Comparison of ENCODE assay signal across 8 mouse cellular contexts in the genomic region with DNA sequence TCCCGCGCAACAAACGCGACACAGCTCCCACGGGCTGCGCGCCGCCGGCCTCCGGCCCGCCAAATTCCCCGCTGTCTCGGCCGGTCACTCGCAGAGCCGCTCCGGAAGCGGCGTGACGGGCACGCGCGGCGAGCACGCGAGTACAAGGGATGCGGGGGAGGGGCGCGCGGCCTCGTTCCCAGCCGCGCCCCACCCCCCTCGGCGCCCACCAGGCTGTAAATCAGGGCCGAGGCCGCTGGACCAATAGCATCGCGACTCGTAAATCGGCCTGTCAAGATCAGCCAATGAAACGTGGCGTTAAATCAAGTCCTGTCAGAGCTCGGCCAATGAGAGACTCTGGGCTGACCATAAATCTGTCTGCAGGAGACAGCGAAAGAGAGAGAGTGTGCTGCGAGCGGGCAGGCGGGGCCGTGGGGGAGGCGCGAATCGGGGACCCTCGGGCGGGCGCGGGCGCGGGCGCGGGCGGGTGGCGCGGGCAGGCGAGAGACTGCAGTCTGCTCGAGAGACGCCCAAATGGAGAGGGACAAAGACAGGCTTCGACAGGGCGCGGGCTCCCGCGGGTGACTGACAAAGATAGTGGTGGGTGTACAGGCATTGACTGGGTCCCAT. TPM values are rescaled to one million over a fixed set of nuclear protein-coding genes. Genes with fewer than 3 reads are reported as not detected.
DNase-seq lines count a peak whose midpoint lies in the region; ATAC-seq and TF ChIP-seq lines count a peak whose summit lies in the region.

No protein-coding gene starts in this region.

- WGBS in embryonic facial prominence, embryonic 14.5 days, result 1% methylated on average over 57 of the region's 71 CpGs
- WGBS in heart, adult 2 months, result under 1% methylated on average over 71 of the region's 71 CpGs
- 0% methylated on average over 56 of the region's 71 CpGs for WGBS in limb, embryonic 13.5 days
- under 1% methylated on average over 56 of the region's 71 CpGs for WGBS in midbrain, embryonic 16.5 days

- no peak for TF ChIP-seq CTCF in heart, adult 2 months (IDR thresholded peaks at IDR 0.05)

- H3K4me1 ChIP-seq in embryonic facial prominence, embryonic 14.5 days (ENCODE audit: control insufficient read depth, insufficient read depth, low read length), result peaks cover 52% of the 10 kb centered on the region
- H3K4me1 ChIP-seq in heart, adult 2 months (ENCODE audit: control insufficient read depth, insufficient read depth, low read length), result peaks cover 5% of the 10 kb centered on the region; the same call in 1 of the 2 replicates
- peaks cover 72% of the 10 kb centered on the region for H3K4me1 ChIP-seq in limb, embryonic 13.5 days
- peaks cover 57% of the 10 kb centered on the region for H3K4me1 ChIP-seq in midbrain, embryonic 16.5 days (ENCODE audit: control insufficient read depth, insufficient read depth, low read length)

- peak; percentile 62 for TF ChIP-seq POLR2A in heart, adult 2 months (IDR thresholded peaks at IDR 0.05; ENCODE audit: insufficient read depth, low read depth, low read length)

- H3K4me3 ChIP-seq in embryonic facial prominence, embryonic 14.5 days (ENCODE audit: low read depth, low read length), result peak overlapping the region; percentile 51
- peak overlapping the region; percentile 65 for H3K4me3 ChIP-seq in heart, adult 2 months
- H3K4me3 ChIP-seq in limb, embryonic 13.5 days, result peak overlapping the region; percentile 47
- H3K4me3 ChIP-seq in midbrain, embryonic 16.5 days (ENCODE audit: low read depth, low read length), result peak overlapping the region; percentile 45

- no peaks in the 10 kb centered on the region for H3K79me2 ChIP-seq in heart, adult 2 months (replicated peaks; ENCODE audit: control insufficient read depth, insufficient read depth, low read length)

- peak; percentile 99 for DNase-seq in 3134 (ENCODE audit: extremely low read depth, insufficient read length, low spot score)
- peak; percentile 94 to 97 for DNase-seq in adrenal gland, postnatal 36 days
- peak; percentile 100 for DNase-seq in embryonic facial prominence, embryonic 14.5 days (ENCODE audit: low spot score)
- DNase-seq in heart, adult 2 months, result peak; percentile 94 to 96
- peak; percentile 97 to 98 for DNase-seq in kidney, adult 8-10 months
- DNase-seq in spleen, postnatal 10 days (ENCODE audit: low spot score in 2 of 2), result peak; percentile 69 to 81

- H3K27me3 ChIP-seq in embryonic facial prominence, embryonic 14.5 days (replicated peaks; ENCODE audit: control insufficient read depth, insufficient read depth, low read length), result no peaks in the 10 kb centered on the region
- H3K27me3 ChIP-seq in heart, adult 2 months (ENCODE audit: control insufficient read depth, insufficient read depth, low read length), result no peaks in the 10 kb centered on the region
- peaks cover 8% of the 10 kb centered on the region for H3K27me3 ChIP-seq in limb, embryonic 13.5 days
- no peaks in the 10 kb centered on the region; the same call in 1 of the 2 replicates for H3K27me3 ChIP-seq in midbrain, embryonic 16.5 days (ENCODE audit: control insufficient read depth, insufficient read depth, low read depth, low read length)

- peak overlapping the region; percentile 94 for H3K27ac ChIP-seq in embryonic facial prominence, embryonic 14.5 days (replicated peaks; ENCODE audit: low read depth, low read length)
- H3K27ac ChIP-seq in heart, adult 2 months, result peak overlapping the region; percentile 92
- H3K27ac ChIP-seq in limb, embryonic 13.5 days, result peak overlapping the region; percentile 97
- H3K27ac ChIP-seq in midbrain, embryonic 16.5 days (ENCODE audit: low read length), result peak overlapping the region; percentile 99

- peak overlapping the region; percentile 69 for H3K4me2 ChIP-seq in embryonic facial prominence, embryonic 14.5 days (ENCODE audit: low read depth, low read length)
- peak overlapping the region; percentile 74 for H3K4me2 ChIP-seq in limb, embryonic 13.5 days (replicated peaks)
- peak overlapping the region; percentile 79 for H3K4me2 ChIP-seq in midbrain, embryonic 16.5 days (ENCODE audit: low read length)

- H3K36me3 ChIP-seq in embryonic facial prominence, embryonic 14.5 days (ENCODE audit: control insufficient read depth, insufficient read depth, low read length), result no peaks in the 10 kb centered on the region
- no peaks in the 10 kb centered on the region for H3K36me3 ChIP-seq in heart, adult 2 months (ENCODE audit: control insufficient read depth, insufficient read depth, low read length)
- no peaks in the 10 kb centered on the region for H3K36me3 ChIP-seq in limb, embryonic 13.5 days
- H3K36me3 ChIP-seq in midbrain, embryonic 16.5 days (ENCODE audit: control insufficient read depth, insufficient read depth, low read length), result no peaks in the 10 kb centered on the region

- intact Hi-C loops in heart, adult 2 months (cut with DNase I), result loop anchor here (5.0 to 10.0 kb wide), 2 partner anchors 33 to 320 kb away; a partner anchor contains a TSS

- no peaks in the 10 kb centered on the region for H3K9me3 ChIP-seq in embryonic facial prominence, embryonic 14.5 days (ENCODE audit: control insufficient read depth, low read length)
- no peaks in the 10 kb centered on the region for H3K9me3 ChIP-seq in limb, embryonic 13.5 days
- no peaks in the 10 kb centered on the region for H3K9me3 ChIP-seq in midbrain, embryonic 16.5 days (replicated peaks; ENCODE audit: control insufficient read depth, low read length, poor library complexity, severe bottlenecking)

- TF ChIP-seq EP300 in heart, adult 2 months (IDR thresholded peaks at IDR 0.05; ENCODE audit: insufficient read depth, low read depth, low read length), result peak; percentile 49

- peak; percentile 96 for ATAC-seq in embryonic facial prominence, embryonic 14.5 days (ENCODE audit: low read depth)
- peak; percentile 92 for ATAC-seq in limb, embryonic 13.5 days (ENCODE audit: low FRiP score, low read depth)
- peak; percentile 96 for ATAC-seq in midbrain, embryonic 16.5 days

- H3K9ac ChIP-seq in embryonic facial prominence, embryonic 14.5 days (ENCODE audit: low read depth, low read length), result peak overlapping the region; percentile 71
- H3K9ac ChIP-seq in heart, adult 2 months (ENCODE audit: low read depth, low read length), result peak overlapping the region; percentile 83
- peak overlapping the region; percentile 73 for H3K9ac ChIP-seq in limb, embryonic 13.5 days
- peak overlapping the region; percentile 85 for H3K9ac ChIP-seq in midbrain, embryonic 16.5 days (ENCODE audit: low read depth, low read length)

RNA-seq across cellular contexts. Expression of a gene that starts 5.2 kb away (rescaled TPM):
- total RNA-seq in adrenal gland, postnatal 36 days (2021), result not detected
- 0.13 and 0.47 TPM in 2 replicates for polyA plus RNA-seq in embryonic facial prominence, embryonic 14.5 days (2014; fragmentation: Nextera tagmentation; extraction: Ambion mirVana)
- not detected for total RNA-seq in heart, adult 2 months (2021)
- 0.06 TPM in 1 of 2 replicates, not detected in the other for polyA plus RNA-seq in heart, adult 2 months (2012; rRNA removed)
- polyA plus RNA-seq in limb, embryonic 13.5 days (2015; fragmentation: Nextera tagmentation; extraction: Ambion mirVana), result 0.34 and 0.41 TPM in 2 replicates
- polyA plus RNA-seq in midbrain, embryonic 16.5 days (2015; fragmentation: Nextera tagmentation; extraction: Ambion mirVana), result 0.40 and 0.64 TPM in 2 replicates

RNA-seq across cellular contexts. Expression of a gene that starts 32.7 kb away (rescaled TPM):
- total RNA-seq in adrenal gland, postnatal 36 days (2021), result 100 to 1,000 TPM; 144 to 150 TPM
- 274 and 289 TPM in 2 replicates for polyA plus RNA-seq in embryonic facial prominence, embryonic 14.5 days (2014; fragmentation: Nextera tagmentation; extraction: Ambion mirVana)
- total RNA-seq in heart, adult 2 months (2021), result 10 to 100 TPM; 50.2 to 55.2 TPM
- polyA plus RNA-seq in heart, adult 2 months (2012; rRNA removed), result 58.7 and 96.8 TPM in 2 replicates
- polyA plus RNA-seq in limb, embryonic 13.5 days (2015; fragmentation: Nextera tagmentation; extraction: Ambion mirVana), result 283 TPM in 2 replicates
- 200 and 205 TPM in 2 replicates for polyA plus RNA-seq in midbrain, embryonic 16.5 days (2015; fragmentation: Nextera tagmentation; extraction: Ambion mirVana)

RNA-seq across cellular contexts. Expression of a gene that starts 34.7 kb away (rescaled TPM):
- 10 to 100 TPM; 11.8 to 13.3 TPM for total RNA-seq in adrenal gland, postnatal 36 days (2021)
- 18.4 and 19.0 TPM in 2 replicates for polyA plus RNA-seq in embryonic facial prominence, embryonic 14.5 days (2014; fragmentation: Nextera tagmentation; extraction: Ambion mirVana)
- 10 to 100 TPM; 10.1 to 10.4 TPM for total RNA-seq in heart, adult 2 months (2021)
- 7.3 and 12.0 TPM in 2 replicates for polyA plus RNA-seq in heart, adult 2 months (2012; rRNA removed)
- polyA plus RNA-seq in limb, embryonic 13.5 days (2015; fragmentation: Nextera tagmentation; extraction: Ambion mirVana), result 11.7 and 13.1 TPM in 2 replicates
- polyA plus RNA-seq in midbrain, embryonic 16.5 days (2015; fragmentation: Nextera tagmentation; extraction: Ambion mirVana), result 20.1 and 22.7 TPM in 2 replicates

RNA-seq across cellular contexts. Expression of a gene that starts 47.0 kb away (rescaled TPM):
- under 1 TPM; 0.16 to 0.43 TPM for total RNA-seq in adrenal gland, postnatal 36 days (2021)
- 2.1 and 2.5 TPM in 2 replicates for polyA plus RNA-seq in embryonic facial prominence, embryonic 14.5 days (2014; fragmentation: Nextera tagmentation; extraction: Ambion mirVana)
- total RNA-seq in heart, adult 2 months (2021), result 1 to 10 TPM in 1 of 2 experiments, under 1 TPM in 1; 0.86 to 2.0 TPM
- polyA plus RNA-seq in heart, adult 2 months (2012; rRNA removed), result 1.6 and 1.9 TPM in 2 replicates
- polyA plus RNA-seq in limb, embryonic 13.5 days (2015; fragmentation: Nextera tagmentation; extraction: Ambion mirVana), result 2.8 and 3.8 TPM in 2 replicates
- 0.52 and 0.68 TPM in 2 replicates for polyA plus RNA-seq in midbrain, embryonic 16.5 days (2015; fragmentation: Nextera tagmentation; extraction: Ambion mirVana)

Comparison
In these comparisons a context has a peak if more than half of its experiments do, and no peak if none do; other contexts are left out.
1. Peak in every context shown above with its lines: DNase-seq, ATAC-seq, H3K4me3 ChIP-seq and H3K27ac ChIP-seq.